In genomic region chr9:47354866-47355265, GRCm38 (mm10) we compare ENCODE assay signal across 17 mouse cellular contexts.
A peak's percentile ranks its signal among the peaks of the same experiment; 100 is the strongest.
DNase-seq lines count a peak whose midpoint lies in the region; ATAC-seq lines count a peak whose summit lies in the region.
"Had no signal": no experiment of that assay in that cellular context is flagged by ENCODE, and none has a peak within 500 bp of the region (broad histone marks: within the 10 kb centered on the region; RNA-seq: fewer than 3 reads in every experiment).

No protein-coding gene starts in this region.

- no peak for DNase-seq in heart, postnatal 10 days
- DNase-seq in right cerebral cortex, adult 18-20 months = peak; percentile 70
- DNase-seq in right cerebral cortex, postnatal 4 days = no peak
- peak; percentile 64 to 84 for DNase-seq in left cerebral cortex, postnatal 14 days (ENCODE audit: low spot score in 2 of 2)
- DNase-seq in cerebellum, postnatal 4 days (ENCODE audit: low spot score in 2 of 2) = no peak
- no peak for DNase-seq in cerebellum, postnatal 25 days
- no peak for DNase-seq in kidney, postnatal 4 days
- DNase-seq: adrenal gland, postnatal 36 days; B cell, adult 2 months; thymus, postnatal 4 days had no signal

- H3K27me3 ChIP-seq in heart, embryonic 13.5 days (replicated peaks) = peaks cover 80% of the 10 kb centered on the region

- no peak overlapping the region for H3K9ac ChIP-seq in heart, embryonic 13.5 days
- H3K9ac ChIP-seq: embryonic facial prominence, embryonic 13.5 days; forebrain, embryonic 13.5 days; lung, embryonic 15.5 days had no signal

- H3K4me3 ChIP-seq in heart, embryonic 13.5 days = no peak overlapping the region
- H3K4me3 ChIP-seq: embryonic facial prominence, embryonic 13.5 days; forebrain, embryonic 13.5 days; heart, embryonic 10.5 days; lung, embryonic 15.5 days had no signal

- 34% methylated on average over 9 of the region's 9 CpGs for WGBS in heart, embryonic 13.5 days

- no peaks in the 10 kb centered on the region for H3K9me3 ChIP-seq in heart, embryonic 13.5 days
- H3K9me3 ChIP-seq: embryonic facial prominence, embryonic 13.5 days; forebrain, embryonic 13.5 days; heart, embryonic 10.5 days; lung, embryonic 15.5 days had no signal

- 0 out of 2 replicates have a peak overlapping the region, but pooled peaks have one; percentile 9 for H3K4me2 ChIP-seq in heart, embryonic 13.5 days
- H3K4me2 ChIP-seq: embryonic facial prominence, embryonic 13.5 days; forebrain, embryonic 13.5 days; lung, embryonic 15.5 days had no signal

- H3K4me1 ChIP-seq in heart, embryonic 13.5 days = peaks cover 39% of the 10 kb centered on the region

- H3K27ac ChIP-seq in heart, embryonic 13.5 days (replicated peaks) = no peak overlapping the region
- H3K27ac ChIP-seq: embryonic facial prominence, embryonic 13.5 days; forebrain, embryonic 13.5 days; heart, embryonic 10.5 days; hindbrain, postnatal 0 days; lung, embryonic 15.5 days; stomach, postnatal 0 days had no signal

- no peak for ATAC-seq in heart, embryonic 13.5 days (ENCODE audit: extremely low read depth, insufficient number of reproducible peaks, low FRiP score, low TSS enrichment)
- ATAC-seq: forebrain, embryonic 13.5 days; hindbrain, postnatal 0 days had no signal

- intact Hi-C loops in heart, postnatal 10 days (cut with DNase I) = no loop called here
- intact Hi-C loops in left cerebral cortex, postnatal 14 days (cut with DNase I) = no loop called here

- H3K36me3 ChIP-seq in heart, embryonic 13.5 days = no peaks in the 10 kb centered on the region
- H3K36me3 ChIP-seq: embryonic facial prominence, embryonic 13.5 days; heart, embryonic 10.5 days; lung, embryonic 15.5 days had no signal

Comparison
In these comparisons a context has a peak if more than half of its experiments do, and no peak if none do; other contexts are left out.
1. DNase-seq: peak in right cerebral cortex, adult 18-20 months (single experiment) and left cerebral cortex, postnatal 14 days (2 of 2); none in heart, postnatal 10 days (0 of 2), right cerebral cortex, postnatal 4 days (single experiment), cerebellum, postnatal 4 days (0 of 2), cerebellum, postnatal 25 days (0 of 2) and kidney, postnatal 4 days (0 of 2).